Comparison of ENCODE assay signal across 8 mouse cellular contexts in the genomic region with DNA sequence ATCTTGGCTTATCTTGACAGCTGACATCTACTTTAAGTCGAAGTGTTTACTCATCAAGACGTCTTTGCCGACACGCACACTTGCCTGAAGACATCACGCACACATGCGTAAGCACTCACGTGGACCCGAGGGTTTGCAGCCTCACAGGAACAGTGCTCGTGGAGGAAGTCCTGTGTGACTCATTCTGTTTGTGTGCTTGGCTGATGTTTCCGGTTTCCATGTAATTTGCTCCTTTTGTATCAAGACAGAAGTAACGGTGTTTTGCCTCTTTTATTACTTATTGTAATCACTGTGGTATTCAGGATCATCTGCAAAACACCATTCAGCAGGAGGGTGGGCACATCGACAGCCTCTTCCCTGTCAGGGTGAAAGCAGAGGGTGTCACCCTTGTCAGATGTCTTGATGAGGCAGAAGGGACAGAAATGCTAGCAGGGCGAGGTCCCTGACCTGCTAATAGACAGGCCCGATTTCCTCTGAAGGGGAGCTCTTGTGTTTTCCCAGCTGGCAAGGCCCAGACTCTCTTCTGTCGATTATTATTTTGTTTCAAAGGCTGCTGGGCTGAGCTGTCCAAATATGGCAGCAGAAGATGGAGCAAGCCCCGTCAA.
DNase-seq lines count a peak whose midpoint lies in the region; ATAC-seq lines count a peak whose summit lies in the region.

No protein-coding gene starts in this region.

- H3K9ac ChIP-seq in forebrain, embryonic 16.5 days (replicated peaks; ENCODE audit: low read depth, low read length), result no peak overlapping the region
- H3K9ac ChIP-seq in hindbrain, embryonic 14.5 days, result no peak overlapping the region
- H3K9ac ChIP-seq in limb, embryonic 15.5 days, result no peak overlapping the region
- H3K9ac ChIP-seq in stomach, embryonic 14.5 days (replicated peaks; ENCODE audit: low read depth, low read length), result no peak overlapping the region

- no peak overlapping the region for H3K4me2 ChIP-seq in forebrain, embryonic 16.5 days (ENCODE audit: low read length)
- no peak overlapping the region for H3K4me2 ChIP-seq in hindbrain, embryonic 14.5 days (replicated peaks)
- no peak overlapping the region for H3K4me2 ChIP-seq in limb, embryonic 15.5 days
- no peak overlapping the region for H3K4me2 ChIP-seq in stomach, embryonic 14.5 days (replicated peaks; ENCODE audit: low read depth, low read length)

- H3K4me1 ChIP-seq in forebrain, embryonic 16.5 days (replicated peaks; ENCODE audit: control insufficient read depth, insufficient read depth, low read length), result peaks cover 15% of the 10 kb centered on the region
- peaks cover 20% of the 10 kb centered on the region for H3K4me1 ChIP-seq in hindbrain, embryonic 14.5 days (replicated peaks; ENCODE audit: control insufficient read depth, insufficient read depth, low read length)
- peaks cover 25% of the 10 kb centered on the region for H3K4me1 ChIP-seq in limb, embryonic 15.5 days
- H3K4me1 ChIP-seq in stomach, embryonic 14.5 days (ENCODE audit: control insufficient read depth, insufficient read depth, low read length), result peaks cover 15% of the 10 kb centered on the region

- H3K9me3 ChIP-seq in forebrain, embryonic 16.5 days (ENCODE audit: control insufficient read depth, low read length), result no peaks in the 10 kb centered on the region
- peaks cover 8% of the 10 kb centered on the region; the same call in 1 of the 2 replicates for H3K9me3 ChIP-seq in hindbrain, embryonic 14.5 days (ENCODE audit: control insufficient read depth, low read length)
- no peaks in the 10 kb centered on the region for H3K9me3 ChIP-seq in limb, embryonic 15.5 days
- no peaks in the 10 kb centered on the region; the same call in 1 of the 2 replicates for H3K9me3 ChIP-seq in stomach, embryonic 14.5 days (ENCODE audit: control insufficient read depth, low read depth, low read length)

- H3K36me3 ChIP-seq in forebrain, embryonic 16.5 days (ENCODE audit: control insufficient read depth, insufficient read depth), result no peaks in the 10 kb centered on the region
- H3K36me3 ChIP-seq in hindbrain, embryonic 14.5 days (replicated peaks; ENCODE audit: control insufficient read depth, insufficient read depth), result no peaks in the 10 kb centered on the region
- H3K36me3 ChIP-seq in limb, embryonic 15.5 days, result no peaks in the 10 kb centered on the region
- no peaks in the 10 kb centered on the region for H3K36me3 ChIP-seq in stomach, embryonic 14.5 days (ENCODE audit: control insufficient read depth, insufficient read depth, low read length)

- no peak overlapping the region for H3K27ac ChIP-seq in forebrain, embryonic 16.5 days (ENCODE audit: low read length)
- peak overlapping the region; percentile 8 for H3K27ac ChIP-seq in hindbrain, embryonic 14.5 days
- H3K27ac ChIP-seq in limb, embryonic 15.5 days, result peak overlapping the region; percentile 72
- peak overlapping the region; percentile 39; the same call in 1 of the 2 replicates for H3K27ac ChIP-seq in stomach, embryonic 14.5 days (ENCODE audit: low read length)

- WGBS in forebrain, embryonic 16.5 days, result 42% methylated on average over 16 of the region's 16 CpGs
- 49% methylated on average over 16 of the region's 16 CpGs for WGBS in hindbrain, embryonic 14.5 days
- WGBS in limb, embryonic 15.5 days, result 44% methylated on average over 16 of the region's 16 CpGs
- WGBS in stomach, embryonic 14.5 days, result 37% methylated on average over 16 of the region's 16 CpGs

- H3K4me3 ChIP-seq in forebrain, embryonic 16.5 days (replicated peaks; ENCODE audit: low read length), result no peak overlapping the region
- H3K4me3 ChIP-seq in hindbrain, embryonic 14.5 days (replicated peaks; ENCODE audit: low read length), result no peak overlapping the region
- H3K4me3 ChIP-seq in limb, embryonic 15.5 days, result no peak overlapping the region
- H3K4me3 ChIP-seq in stomach, embryonic 14.5 days (ENCODE audit: low read depth, low read length), result no peak overlapping the region

- DNase-seq in embryo, embryonic 10 days (ENCODE audit: low spot score), result peak; percentile 17
- DNase-seq in embryo, embryonic 9.5 days (ENCODE audit: extremely low spot score), result no peak
- peak; percentile 92 for DNase-seq in CD4-positive helper T cell, adult 2 months (ENCODE audit: low read depth, low spot score)
- no peak for DNase-seq in hindbrain, embryonic 14.5 days (ENCODE audit: low spot score)
- no peak for DNase-seq in testis, postnatal 10 days (ENCODE audit: low spot score)

- H3K27me3 ChIP-seq in forebrain, embryonic 16.5 days (replicated peaks; ENCODE audit: control insufficient read depth, insufficient read depth, low read length), result no peaks in the 10 kb centered on the region
- H3K27me3 ChIP-seq in hindbrain, embryonic 14.5 days (ENCODE audit: control insufficient read depth, insufficient read depth, low read length), result no peaks in the 10 kb centered on the region
- H3K27me3 ChIP-seq in limb, embryonic 15.5 days, result no peaks in the 10 kb centered on the region
- H3K27me3 ChIP-seq in stomach, embryonic 14.5 days (ENCODE audit: control insufficient read depth, insufficient read depth, low read length), result no peaks in the 10 kb centered on the region

- ATAC-seq in forebrain, embryonic 16.5 days, result peak; percentile 27
- peak; percentile 4; the same call in 1 of the 2 replicates for ATAC-seq in hindbrain, embryonic 14.5 days (ENCODE audit: low FRiP score)
- no peak for ATAC-seq in limb, embryonic 15.5 days (ENCODE audit: insufficient number of reproducible peaks, low FRiP score, low TSS enrichment, low read depth)
- 0 out of 2 replicates have a peak, but pooled peaks have one; percentile 19 for ATAC-seq in stomach, embryonic 14.5 days (ENCODE audit: insufficient number of reproducible peaks, insufficient read depth, low FRiP score, low read depth)

Comparison
In these comparisons a context has a peak if more than half of its experiments do, and no peak if none do; other contexts are left out.
1. DNase-seq: peak in embryo, embryonic 10 days (single experiment) and CD4-positive helper T cell, adult 2 months (single experiment); none in embryo, embryonic 9.5 days (single experiment), hindbrain, embryonic 14.5 days (single experiment) and testis, postnatal 10 days (single experiment).